Comparison of ENCODE assay signal across 24 mouse cellular contexts in the genomic region with DNA sequence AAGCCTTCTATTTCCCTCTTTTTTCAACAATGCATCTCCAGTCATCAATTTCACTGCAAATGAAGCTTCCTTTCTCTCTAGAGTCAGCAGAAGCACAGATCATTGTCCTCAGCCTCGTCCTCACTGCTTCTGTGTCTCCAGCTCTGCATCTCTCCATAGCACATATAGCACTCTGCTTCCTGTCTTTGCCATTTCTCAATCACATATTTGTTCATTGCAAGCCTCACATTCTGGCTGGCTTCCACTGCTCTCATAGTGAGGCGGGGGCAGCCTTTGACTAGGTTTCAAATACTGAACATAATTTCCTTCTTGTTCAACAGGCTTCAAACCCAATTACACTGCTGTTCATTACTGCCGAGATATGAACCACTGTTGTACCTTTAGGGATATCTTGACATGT.
DNase-seq lines count a peak whose midpoint lies in the region; ATAC-seq and TF ChIP-seq lines count a peak whose summit lies in the region.
"Had no signal": no experiment of that assay in that cellular context is flagged by ENCODE, and none has a peak within 500 bp of the region (broad histone marks: within the 10 kb centered on the region; RNA-seq: fewer than 3 reads in every experiment).

No protein-coding gene starts in this region.

- no peak for TF ChIP-seq CTCF in lung, postnatal 0 days (IDR thresholded peaks at IDR 0.05)

- H3K4me3 ChIP-seq in hindbrain, embryonic 14.5 days (replicated peaks; ENCODE audit: low read length), result no peak overlapping the region
- H3K4me3 ChIP-seq in hindbrain, embryonic 11.5 days (ENCODE audit: low read depth, low read length), result no peak overlapping the region
- H3K4me3 ChIP-seq in lung, embryonic 15.5 days, result no peak overlapping the region
- no peak overlapping the region for H3K4me3 ChIP-seq in lung, postnatal 0 days (ENCODE audit: low read depth, low read length)
- H3K4me3 ChIP-seq: embryonic facial prominence, embryonic 10.5 days; embryonic facial prominence, embryonic 12.5 days; forebrain, embryonic 13.5 days; forebrain, embryonic 15.5 days had no signal

- H3K27ac ChIP-seq in hindbrain, embryonic 14.5 days, result no peak overlapping the region
- no peak overlapping the region for H3K27ac ChIP-seq in hindbrain, embryonic 11.5 days (ENCODE audit: low read depth, low read length)
- no peak overlapping the region for H3K27ac ChIP-seq in lung, embryonic 15.5 days
- no peak overlapping the region for H3K27ac ChIP-seq in lung, postnatal 0 days (ENCODE audit: low read length)
- H3K27ac ChIP-seq: embryonic facial prominence, embryonic 10.5 days; embryonic facial prominence, embryonic 12.5 days; forebrain, embryonic 13.5 days; forebrain, embryonic 15.5 days had no signal

- H3K27me3 ChIP-seq in hindbrain, embryonic 14.5 days (ENCODE audit: control insufficient read depth, insufficient read depth, low read length), result no peaks in the 10 kb centered on the region
- no peaks in the 10 kb centered on the region for H3K27me3 ChIP-seq in hindbrain, embryonic 11.5 days (ENCODE audit: control insufficient read depth, insufficient read depth, low read length)
- no peaks in the 10 kb centered on the region for H3K27me3 ChIP-seq in lung, embryonic 15.5 days
- no peaks in the 10 kb centered on the region for H3K27me3 ChIP-seq in lung, postnatal 0 days (replicated peaks; ENCODE audit: insufficient read depth, low read length)
- H3K27me3 ChIP-seq: CH12.LX; embryonic facial prominence, embryonic 12.5 days; forebrain, embryonic 13.5 days; forebrain, embryonic 15.5 days had no signal

- no peak overlapping the region for H3K9ac ChIP-seq in hindbrain, embryonic 14.5 days
- H3K9ac ChIP-seq in hindbrain, embryonic 11.5 days (ENCODE audit: low read depth, low read length), result no peak overlapping the region
- no peak overlapping the region for H3K9ac ChIP-seq in lung, embryonic 15.5 days
- no peak overlapping the region for H3K9ac ChIP-seq in lung, postnatal 0 days (replicated peaks; ENCODE audit: low read depth)
- H3K9ac ChIP-seq: embryonic facial prominence, embryonic 12.5 days; forebrain, embryonic 13.5 days; forebrain, embryonic 15.5 days had no signal

- peak; percentile 6 for DNase-seq in hindbrain, embryonic 14.5 days (ENCODE audit: low spot score)
- no peak for DNase-seq in hindbrain, embryonic 11.5 days (ENCODE audit: low spot score)
- no peak for DNase-seq in lung, postnatal 4 days
- peak; percentile 79 for DNase-seq in lung, postnatal 0 days (ENCODE audit: low spot score)
- DNase-seq in lung, adult 18-20 months, result no peak
- DNase-seq: adrenal gland, adult 8-10 months; adrenal gland, postnatal 14 days; adrenal gland, postnatal 36 days; B cell, adult 2 months; cerebellum, adult 11-12 months; cerebellum, adult 2 months; cerebellum, adult 9-10 months; cerebellum, postnatal 10 days; cerebellum, postnatal 25 days had no signal

- no peak overlapping the region for H3K4me2 ChIP-seq in hindbrain, embryonic 14.5 days (replicated peaks)
- H3K4me2 ChIP-seq in hindbrain, embryonic 11.5 days (replicated peaks; ENCODE audit: low read depth, low read length), result no peak overlapping the region
- no peak overlapping the region for H3K4me2 ChIP-seq in lung, embryonic 15.5 days
- H3K4me2 ChIP-seq in lung, postnatal 0 days (replicated peaks; ENCODE audit: low read depth, low read length), result no peak overlapping the region
- H3K4me2 ChIP-seq: embryonic facial prominence, embryonic 12.5 days; forebrain, embryonic 13.5 days; forebrain, embryonic 15.5 days had no signal

- no peaks in the 10 kb centered on the region for H3K36me3 ChIP-seq in hindbrain, embryonic 14.5 days (replicated peaks; ENCODE audit: control insufficient read depth, insufficient read depth)
- H3K36me3 ChIP-seq in hindbrain, embryonic 11.5 days (ENCODE audit: control insufficient read depth, insufficient read depth, low read length), result no peaks in the 10 kb centered on the region
- H3K36me3 ChIP-seq in lung, embryonic 15.5 days, result no peaks in the 10 kb centered on the region
- H3K36me3 ChIP-seq in lung, postnatal 0 days (ENCODE audit: insufficient read depth, low read length), result no peaks in the 10 kb centered on the region
- H3K36me3 ChIP-seq: embryonic facial prominence, embryonic 10.5 days; embryonic facial prominence, embryonic 12.5 days; forebrain, embryonic 15.5 days; G1E had no signal

- no peaks in the 10 kb centered on the region for H3K4me1 ChIP-seq in hindbrain, embryonic 14.5 days (replicated peaks; ENCODE audit: control insufficient read depth, insufficient read depth, low read length)
- H3K4me1 ChIP-seq in hindbrain, embryonic 11.5 days (replicated peaks; ENCODE audit: control insufficient read depth, insufficient read depth, low read length), result no peaks in the 10 kb centered on the region
- H3K4me1 ChIP-seq in lung, embryonic 15.5 days, result no peaks in the 10 kb centered on the region
- no peaks in the 10 kb centered on the region for H3K4me1 ChIP-seq in lung, postnatal 0 days (ENCODE audit: insufficient read depth, low read depth, low read length)
- H3K4me1 ChIP-seq: embryonic facial prominence, embryonic 10.5 days; embryonic facial prominence, embryonic 12.5 days; forebrain, embryonic 13.5 days; forebrain, embryonic 15.5 days had no signal

- no peak for TF ChIP-seq EP300 in lung, postnatal 0 days (IDR thresholded peaks at IDR 0.05)

- no peaks in the 10 kb centered on the region for H3K9me3 ChIP-seq in hindbrain, embryonic 14.5 days (ENCODE audit: control insufficient read depth, low read length)
- H3K9me3 ChIP-seq in hindbrain, embryonic 11.5 days (ENCODE audit: control insufficient read depth, low read length), result no peaks in the 10 kb centered on the region
- no peaks in the 10 kb centered on the region for H3K9me3 ChIP-seq in lung, embryonic 15.5 days
- H3K9me3 ChIP-seq in lung, postnatal 0 days (ENCODE audit: low read length), result no peaks in the 10 kb centered on the region
- H3K9me3 ChIP-seq: embryonic facial prominence, embryonic 10.5 days; embryonic facial prominence, embryonic 12.5 days; forebrain, embryonic 13.5 days; forebrain, embryonic 15.5 days; G1E had no signal

- WGBS in hindbrain, embryonic 14.5 days, result 80% methylated on average over 3 of the region's 3 CpGs
- 76% methylated on average over 3 of the region's 3 CpGs for WGBS in hindbrain, embryonic 11.5 days
- WGBS in lung, embryonic 15.5 days, result 29% methylated on average over 3 of the region's 3 CpGs
- WGBS in lung, postnatal 0 days, result 29% methylated on average over 3 of the region's 3 CpGs

- no peak for ATAC-seq in hindbrain, embryonic 14.5 days (ENCODE audit: low FRiP score)
- ATAC-seq in hindbrain, embryonic 11.5 days (ENCODE audit: low FRiP score), result no peak
- ATAC-seq in lung, embryonic 15.5 days (ENCODE audit: borderline replicate concordance, extremely low read depth, low FRiP score, low TSS enrichment), result peak; percentile 83; the same call in 1 of the 2 replicates
- peak; percentile 46 for ATAC-seq in lung, postnatal 0 days
- ATAC-seq: activated CD4-positive, CD25-positive, alpha-beta regulatory T cell, adult 4 months; CD4-positive, CD25-positive, alpha-beta regulatory T cell, adult 4 months; forebrain, embryonic 13.5 days; forebrain, embryonic 15.5 days; Patski had no signal

Comparison
In these comparisons a context has a peak if more than half of its experiments do, and no peak if none do; other contexts are left out.
1. DNase-seq: peak in hindbrain, embryonic 14.5 days (single experiment) and lung, postnatal 0 days (single experiment); none in hindbrain, embryonic 11.5 days (single experiment), lung, postnatal 4 days (0 of 2) and lung, adult 18-20 months (0 of 2).
2. ATAC-seq: peak in lung, embryonic 15.5 days (single experiment) and lung, postnatal 0 days (single experiment); none in hindbrain, embryonic 14.5 days (single experiment) and hindbrain, embryonic 11.5 days (single experiment).